Mouse (Mus musculus): ENCODE data around the gene Fus.
"Not testable (repeated sequence)": the region's sequence is repeated elsewhere in the genome, so short reads cannot be mapped to it uniquely, and the experiment has no call there.

The Fus gene

DNA sequence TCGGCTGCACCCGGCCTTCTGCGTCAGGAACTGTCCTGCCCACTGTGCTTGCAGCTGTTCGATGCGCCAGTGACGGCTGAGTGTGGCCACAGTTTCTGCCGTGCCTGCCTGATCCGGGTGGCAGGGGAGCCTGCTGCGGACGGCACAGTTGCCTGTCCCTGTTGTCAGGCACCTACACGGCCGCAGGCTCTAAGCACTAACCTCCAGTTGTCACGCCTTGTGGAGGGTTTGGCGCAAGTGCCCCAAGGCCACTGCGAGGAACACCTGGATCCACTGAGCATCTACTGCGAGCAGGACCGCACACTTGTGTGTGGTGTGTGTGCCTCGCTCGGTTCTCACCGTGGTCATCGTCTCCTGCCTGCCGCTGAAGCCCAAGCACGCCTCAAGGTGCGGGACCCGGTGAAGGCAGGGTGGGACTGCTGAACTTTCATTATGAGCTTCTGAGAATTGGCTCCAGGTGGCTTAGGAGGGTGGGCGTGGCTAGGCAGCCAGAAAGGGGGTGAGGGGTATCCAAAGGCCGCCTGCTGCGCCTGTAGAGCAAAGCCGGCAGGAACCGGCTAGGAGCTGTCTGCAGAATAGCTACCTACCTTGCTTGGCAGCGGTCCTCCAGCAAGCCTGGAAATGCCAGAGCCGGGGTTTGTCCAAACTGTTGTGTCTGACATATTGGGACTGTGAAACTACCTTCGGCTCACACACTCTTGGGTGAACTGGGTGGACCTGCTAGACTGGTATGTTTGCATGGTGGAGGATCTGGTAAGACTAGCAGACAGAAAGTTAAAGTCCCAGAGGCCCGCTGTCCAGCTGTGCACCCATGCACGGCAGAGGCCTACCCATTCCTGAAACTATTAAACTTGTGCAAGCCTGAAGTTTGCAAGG is 37.5 kb downstream of the Fus start:
- no peak for DNase-seq (ENCODE audit: low read depth, low spot score)

DNA sequence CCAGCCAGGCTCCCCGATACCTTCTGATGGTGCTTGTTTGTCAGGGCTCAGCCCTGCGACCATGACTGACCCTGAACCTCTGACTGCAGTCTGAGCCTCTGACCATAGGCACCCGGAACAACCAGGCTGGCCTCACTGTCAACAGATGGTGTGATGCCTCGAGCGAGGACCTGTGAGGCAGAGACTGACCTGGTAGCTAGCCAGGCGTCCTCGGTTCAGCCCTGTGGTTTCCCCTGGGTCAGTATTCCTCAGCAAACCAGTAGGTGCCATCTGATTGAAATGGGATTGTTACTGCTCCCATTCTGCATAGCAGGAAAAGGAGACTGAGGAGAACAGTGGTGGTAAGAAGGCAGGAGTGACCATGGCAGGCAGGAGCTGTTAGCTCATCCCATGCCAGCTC is 38.9 kb downstream of the Fus start:
- no peak for DNase-seq (ENCODE audit: low read depth, low spot score)

DNA sequence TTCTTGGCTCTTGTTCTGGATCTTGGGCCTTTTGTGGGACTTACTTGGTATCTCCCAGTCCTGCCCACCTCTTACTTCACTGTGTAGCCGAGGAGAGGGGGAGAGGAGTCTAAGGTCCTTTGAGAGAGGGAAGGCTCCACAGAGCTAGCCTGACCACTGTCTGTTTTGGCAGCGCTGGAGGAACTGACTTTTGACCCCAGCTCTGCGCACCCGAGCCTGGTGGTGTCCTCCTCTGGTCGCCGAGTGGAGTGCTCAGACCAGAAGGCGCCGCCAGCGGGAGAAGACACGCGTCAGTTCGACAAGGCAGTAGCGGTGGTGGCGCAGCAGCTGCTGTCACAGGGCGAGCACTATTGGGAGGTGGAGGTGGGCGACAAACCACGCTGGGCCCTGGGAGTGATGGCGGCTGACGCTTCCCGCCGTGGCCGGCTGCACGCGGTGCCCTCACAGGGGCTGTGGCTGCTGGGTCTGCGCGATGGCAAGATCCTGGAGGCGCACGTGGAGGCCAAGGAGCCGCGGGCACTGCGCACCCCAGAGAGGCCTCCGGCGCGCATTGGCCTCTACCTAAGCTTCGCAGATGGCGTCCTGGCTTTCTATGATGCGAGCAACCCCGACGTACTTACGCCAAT is 42.6 kb downstream of the Fus start:
- DNase-seq (ENCODE audit: low read depth, low spot score), result no peak

DNA sequence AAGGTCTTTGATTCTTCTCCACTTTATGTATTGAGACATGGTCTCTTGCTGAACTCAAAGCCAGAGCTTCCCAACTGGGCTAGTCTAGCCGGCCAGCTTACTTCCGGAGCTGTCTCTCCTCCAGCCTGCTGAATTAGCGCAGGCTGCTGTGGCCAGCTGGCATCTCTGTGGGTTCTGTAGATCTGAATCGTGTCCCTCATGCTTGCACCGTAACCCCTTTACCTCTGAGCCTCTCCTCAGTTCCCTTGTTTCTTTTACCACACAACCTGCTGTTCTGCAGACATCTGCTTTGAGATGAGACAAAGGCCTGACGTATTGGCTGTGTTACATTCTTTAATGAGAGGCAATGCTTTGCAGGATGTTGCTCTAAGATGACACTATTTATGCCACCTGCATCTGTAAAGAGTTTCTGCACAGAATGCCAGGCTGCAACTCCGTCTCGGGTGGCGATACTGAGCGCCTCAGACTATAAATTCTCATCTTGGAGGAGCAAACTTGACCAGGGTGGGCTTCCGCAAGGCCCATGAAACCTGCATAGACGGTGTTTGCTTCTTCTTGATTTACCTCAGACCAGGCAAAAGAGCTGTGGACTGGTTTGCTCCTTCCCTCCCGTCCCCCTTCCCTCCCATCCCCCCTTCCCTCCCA is 45.0 kb downstream of the Fus start:
- no peak for DNase-seq (ENCODE audit: low read depth, low spot score)

DNA sequence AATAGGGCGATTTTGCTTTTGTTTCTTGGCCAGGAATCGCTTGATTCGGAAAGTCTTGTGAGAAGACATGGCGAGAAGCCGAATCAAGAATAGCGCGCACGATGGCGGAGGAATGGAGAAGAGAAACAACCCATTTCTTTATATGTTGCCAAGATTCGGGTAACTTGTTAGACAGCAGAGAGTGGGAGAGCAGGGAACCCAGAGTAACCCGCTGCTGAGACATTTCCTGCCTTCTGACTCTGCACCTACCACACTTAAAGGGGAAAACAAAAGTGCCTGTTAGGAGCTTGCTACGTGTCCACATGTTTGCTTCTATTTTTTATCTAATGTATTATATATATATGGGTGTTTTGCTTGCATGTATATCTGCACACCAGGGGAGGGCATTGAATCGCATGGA is 45.9 kb downstream of the Fus start:
- no peak for DNase-seq (ENCODE audit: low read depth, low spot score)

DNA sequence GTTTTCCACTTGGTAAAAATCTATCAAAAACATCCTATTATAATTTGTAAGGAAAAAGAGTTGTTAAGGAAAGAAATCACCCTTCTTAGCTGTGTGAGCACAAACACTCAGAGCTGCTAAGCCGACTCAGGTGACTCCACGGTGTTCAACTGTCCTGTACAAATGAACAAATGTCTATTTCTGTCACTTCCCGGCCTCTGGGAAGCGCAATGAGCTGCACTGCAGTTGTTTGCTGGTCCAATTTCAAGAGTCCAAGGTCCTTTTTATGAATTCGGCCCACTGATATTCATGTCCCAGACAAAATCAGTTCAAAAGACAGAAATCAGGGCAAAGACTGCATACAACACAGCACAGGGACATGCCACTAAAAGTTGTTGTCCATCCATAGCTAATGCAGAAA is 48.9 kb downstream of the Fus start:
- DNase-seq (ENCODE audit: low read depth, low spot score), result not testable (repeated sequence)

DNA sequence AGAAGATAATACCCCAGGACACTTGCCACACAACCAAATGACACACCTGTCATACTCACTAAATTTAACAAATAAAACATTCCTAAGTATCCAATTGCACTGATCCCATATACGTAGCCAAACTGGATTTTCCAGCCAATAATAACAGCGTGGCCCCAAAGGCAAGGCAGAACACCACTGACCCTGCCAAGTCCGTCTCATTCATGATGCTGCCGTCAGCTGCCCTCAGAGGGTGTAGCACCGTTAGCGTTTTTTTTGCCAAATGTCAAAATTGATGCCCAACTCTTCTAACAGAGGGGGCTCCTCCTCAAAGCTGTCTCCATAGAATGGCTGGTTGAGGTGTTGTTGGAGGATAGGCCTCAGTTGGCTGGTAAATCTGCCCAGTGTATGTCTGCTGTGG is 49.4 kb downstream of the Fus start:
- no peak for DNase-seq (ENCODE audit: low read depth, low spot score)

DNA sequence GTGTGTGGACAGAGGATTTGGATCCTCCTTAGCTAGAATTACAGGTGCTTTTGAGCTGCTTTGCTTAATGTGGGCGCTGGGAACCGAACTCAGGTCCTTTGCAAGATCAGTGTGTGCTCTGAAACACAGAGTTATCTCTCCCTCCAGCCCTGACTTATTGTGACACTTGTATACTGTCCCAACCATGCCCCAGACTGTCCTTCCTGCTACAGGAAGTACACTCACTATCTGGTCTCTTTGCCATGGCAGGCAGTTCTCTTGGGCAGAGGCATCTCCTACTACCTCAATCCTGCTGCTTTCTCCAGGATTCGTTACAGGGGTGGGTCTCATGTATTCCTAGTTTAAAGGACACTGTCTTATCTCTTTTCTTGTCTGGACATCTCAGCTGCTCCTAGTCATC is 51.0 kb downstream of the Fus start:
- no peak for DNase-seq (ENCODE audit: low read depth, low spot score)

DNA sequence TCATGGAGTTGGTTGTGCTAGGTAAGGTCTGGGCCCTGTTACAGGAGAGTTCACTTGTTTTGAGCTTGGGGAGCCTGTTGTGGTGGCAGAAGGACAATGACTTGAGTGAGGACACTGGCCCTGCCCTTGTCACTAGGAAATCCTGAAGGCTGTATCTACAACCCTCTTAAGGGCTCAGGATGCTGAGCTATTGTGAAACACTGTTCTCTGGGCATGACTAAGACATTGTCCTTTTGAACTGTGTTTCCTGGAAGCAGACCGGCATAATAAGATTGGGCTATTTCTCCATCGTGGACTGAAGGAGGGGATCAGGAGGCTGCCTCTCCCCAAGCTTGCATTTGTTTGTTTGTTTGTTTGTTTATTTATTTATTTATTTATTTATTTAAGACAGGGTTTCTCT is 51.9 kb downstream of the Fus start:
- no peak for DNase-seq (ENCODE audit: low read depth, low spot score)

DNA sequence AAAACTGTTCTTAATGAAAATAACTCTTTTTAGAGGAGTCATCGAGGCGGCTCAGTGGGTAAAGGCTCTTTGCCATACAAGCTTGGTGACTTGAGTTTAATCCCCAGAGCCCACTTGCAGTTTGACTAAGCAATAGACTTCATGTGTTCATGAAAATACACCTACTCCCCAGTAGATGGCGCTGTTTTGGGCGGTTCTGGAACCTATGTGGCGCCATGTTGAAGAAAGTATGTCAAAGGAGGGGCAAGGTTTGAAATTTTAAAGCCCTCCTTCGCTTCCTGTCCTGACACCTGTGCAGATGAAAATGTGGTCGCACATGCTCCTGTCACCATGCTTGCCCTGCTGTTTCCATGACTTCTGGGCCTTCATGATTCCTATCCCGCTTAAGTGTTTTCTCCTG is 55.7 kb downstream of the Fus start:
- DNase-seq (ENCODE audit: low read depth, low spot score), result peak; percentile 51

DNA sequence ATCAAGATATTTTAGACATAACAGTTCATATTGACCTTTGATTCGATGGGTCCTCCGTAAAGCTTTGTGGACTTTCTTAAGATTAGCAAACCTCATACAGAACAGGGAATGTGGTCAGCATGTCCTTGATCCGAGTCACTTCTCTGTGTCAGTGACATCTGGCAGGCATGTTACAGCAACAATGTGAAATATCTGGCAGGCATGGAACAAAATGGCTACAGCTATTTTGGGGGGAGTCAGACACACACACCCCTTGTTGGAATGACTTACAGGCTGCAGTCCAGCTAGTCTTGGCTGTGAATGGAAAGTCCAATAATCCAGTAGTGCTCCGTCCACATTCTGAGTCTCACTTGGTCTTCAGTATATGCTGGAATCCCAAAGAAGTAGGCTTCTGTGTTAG is 56.3 kb downstream of the Fus start:
- no peak for DNase-seq (ENCODE audit: low read depth, low spot score)

DNA sequence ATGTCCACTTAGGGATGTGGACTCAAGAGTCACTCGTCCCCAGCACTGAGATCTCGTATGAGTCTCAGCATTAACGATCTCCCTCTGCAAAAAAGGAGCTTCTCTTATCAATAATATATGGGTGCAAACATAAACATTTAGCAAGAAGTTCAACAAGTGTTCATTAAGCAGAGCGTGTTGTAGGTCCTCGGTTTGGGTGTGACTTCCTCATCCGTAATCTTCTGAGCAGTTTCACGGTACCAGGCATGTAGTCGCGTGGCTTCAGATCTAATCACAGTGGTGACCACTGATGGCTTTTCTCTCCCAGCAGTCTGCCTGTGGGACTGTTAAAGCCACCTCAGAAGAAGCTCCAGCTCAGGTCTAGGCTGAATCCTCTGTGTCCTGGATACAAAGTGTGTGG is 57.1 kb downstream of the Fus start:
- DNase-seq (ENCODE audit: low read depth, low spot score), result no peak

DNA sequence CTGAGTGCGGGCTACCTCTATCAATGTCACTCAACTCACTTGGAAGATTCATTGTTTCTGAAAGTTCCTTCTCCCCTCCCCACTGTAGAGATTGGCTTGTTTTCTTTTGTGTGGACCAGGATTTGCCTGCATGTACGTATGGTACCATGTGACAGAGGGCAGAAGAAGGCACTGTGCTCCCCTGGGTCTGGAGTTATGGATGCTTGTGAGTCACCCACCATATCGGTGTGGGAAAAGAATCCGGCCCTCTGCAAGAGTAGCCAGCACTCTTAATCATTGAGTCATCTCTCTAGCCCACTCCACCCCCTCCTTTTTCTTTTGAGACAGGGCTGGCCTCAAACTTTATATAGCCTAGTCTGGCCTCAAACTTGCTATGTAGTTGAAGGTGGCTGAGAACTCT is 57.7 kb downstream of the Fus start:
- DNase-seq (ENCODE audit: low read depth, low spot score), result no peak

DNA sequence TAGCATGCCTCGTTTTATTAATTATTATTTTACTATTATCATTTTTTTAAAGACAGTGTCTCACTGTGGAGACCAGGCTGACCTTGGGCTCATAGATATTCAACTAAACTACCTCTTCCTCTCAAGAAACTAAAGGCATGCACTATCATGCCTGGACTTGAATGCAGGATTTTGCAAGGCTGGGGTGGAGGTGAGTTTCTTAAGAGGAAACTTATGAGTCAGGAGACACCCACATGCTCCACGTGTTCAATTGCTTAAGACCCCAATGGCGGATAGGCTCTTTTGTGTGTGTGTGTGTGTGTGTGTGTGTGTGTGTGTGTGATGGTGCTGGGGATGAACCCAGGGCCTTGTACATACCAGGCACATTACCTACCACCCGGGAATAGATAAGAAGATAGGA is 58.1 kb downstream of the Fus start:
- DNase-seq (ENCODE audit: low read depth, low spot score), result no peak

DNA sequence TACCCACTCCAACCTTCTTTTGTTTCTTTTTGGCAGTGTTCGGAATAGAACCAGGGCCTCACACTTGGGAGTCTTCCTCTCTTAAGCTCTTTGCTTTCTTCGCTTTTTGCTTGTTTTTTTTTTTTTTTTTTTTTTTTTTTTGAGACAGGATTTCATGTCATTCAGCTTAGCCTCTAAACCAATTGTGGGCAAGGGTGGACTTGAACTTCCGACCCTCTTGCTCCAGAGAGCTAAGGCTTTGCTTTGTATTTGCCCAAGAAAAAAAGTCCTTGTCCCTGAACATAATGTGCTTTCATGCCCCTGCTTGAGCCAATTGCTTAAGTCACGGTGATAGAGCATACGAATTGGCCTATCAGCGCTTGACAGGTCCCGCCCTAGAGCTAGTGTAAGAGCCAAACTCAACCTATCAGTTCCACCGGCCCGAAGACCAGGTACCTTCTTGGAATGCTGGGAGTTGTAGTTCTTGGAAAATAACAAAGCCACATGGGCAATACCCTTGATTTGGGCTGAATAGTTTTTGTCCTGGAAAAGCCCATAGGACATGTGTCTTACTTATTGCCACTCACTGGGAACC is 64.2 kb downstream of the Fus start:
- no peak for DNase-seq (ENCODE audit: low read depth, low spot score)

DNA sequence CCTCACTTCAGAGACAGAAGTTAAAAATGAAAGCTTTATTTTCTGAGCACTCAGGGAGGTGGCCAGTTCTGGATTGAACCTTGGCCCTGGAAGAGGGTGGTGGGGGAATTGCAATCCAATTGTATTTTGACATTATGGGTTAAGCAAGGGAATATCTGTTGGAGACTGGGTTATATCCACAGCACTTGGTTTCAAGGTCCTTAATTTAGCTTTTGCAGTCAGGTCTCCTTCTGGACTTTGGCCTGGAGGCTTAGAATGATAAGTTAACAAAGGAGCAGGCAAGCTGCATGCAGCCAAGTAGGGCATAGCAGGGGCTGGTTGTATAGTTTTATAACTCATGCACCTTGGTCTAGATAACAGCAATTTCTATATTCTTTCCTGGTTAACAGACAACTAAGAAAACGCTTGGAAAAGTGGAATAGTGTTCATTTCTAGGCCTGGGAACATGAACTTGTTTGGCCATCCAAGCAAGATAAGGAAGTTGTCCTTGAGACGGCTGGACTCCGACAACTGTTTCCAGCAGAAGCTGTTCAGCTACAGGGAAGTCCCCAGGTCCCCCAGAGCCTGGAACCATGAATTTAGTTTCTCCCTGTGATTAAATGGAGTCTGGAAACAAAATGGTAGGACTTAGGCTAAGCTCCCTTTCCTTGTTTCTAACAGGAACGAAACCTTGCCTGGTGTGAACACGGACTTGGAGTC is 65.2 kb downstream of the Fus start:
- no peak for DNase-seq (ENCODE audit: low read depth, low spot score)

DNA sequence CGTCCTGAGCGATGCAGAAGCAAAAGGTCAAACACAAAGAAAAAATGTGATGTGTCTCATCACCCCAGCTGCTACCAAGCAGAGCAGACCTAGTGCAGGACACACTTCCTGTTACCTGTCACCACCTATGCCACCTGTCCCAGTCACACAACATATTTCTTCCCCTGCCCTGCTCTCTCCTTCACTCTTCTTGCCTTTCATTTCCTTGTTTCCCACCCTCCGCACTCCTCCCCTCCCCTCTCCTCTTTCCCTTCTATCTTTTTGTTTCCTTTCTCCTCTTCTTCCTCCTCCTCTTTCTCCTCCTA is 65.7 kb downstream of the Fus start:
- no peak for DNase-seq (ENCODE audit: low read depth, low spot score)

DNA sequence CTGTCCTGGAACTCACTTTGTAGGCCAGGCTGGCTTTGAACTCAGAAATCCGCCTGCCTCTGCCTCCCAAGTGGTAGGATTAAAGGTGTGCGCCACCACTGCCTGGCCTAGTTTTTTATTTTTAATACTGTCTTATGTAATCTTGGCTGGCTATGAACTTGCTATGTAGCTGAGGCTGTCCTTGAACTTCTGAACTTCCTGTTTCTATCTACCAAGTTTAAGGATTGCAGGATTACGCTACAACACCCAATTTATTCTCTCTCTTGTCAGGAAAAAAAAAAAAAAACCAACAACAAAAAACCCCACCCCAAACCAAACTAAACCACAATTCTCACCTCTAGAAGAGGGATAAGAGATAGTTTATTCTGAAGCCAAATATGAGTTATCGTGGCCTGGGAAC is 66.4 kb downstream of the Fus start:
- DNase-seq (ENCODE audit: low read depth, low spot score), result no peak
